Mouse (Mus musculus): Measurements from ENCODE around the gene Gm29797.

Gene Gm29797

GRCm38 (mm10) chr2:181671984-181672383 is 15.2 kb downstream of the Gm29797 start:
- DNase-seq (ENCODE audit: low spot score in 2 of 2), result no peak

- DNase-seq (ENCODE audit: low spot score in 2 of 2), result no peak
These were observed 16.7 kb downstream of the Gm29797 start for GRCm38 (mm10) chr2:181673501-181673900.

GRCm38 (mm10) chr2:181674934-181675333 is 18.1 kb downstream of the Gm29797 start:
- DNase-seq (ENCODE audit: low spot score in 2 of 2), result no peak

- peak; percentile 48 to 50 for DNase-seq (ENCODE audit: low spot score in 2 of 2)
These were observed 18.6 kb downstream of the Gm29797 start for GRCm38 (mm10) chr2:181675454-181675853.

GRCm38 (mm10) chr2:181676424-181676823 is 19.6 kb downstream of the Gm29797 start:
- no peak for DNase-seq (ENCODE audit: low spot score in 2 of 2)

- DNase-seq (ENCODE audit: low spot score in 2 of 2), result no peak
These were observed 20.4 kb downstream of the Gm29797 start for GRCm38 (mm10) chr2:181677096-181677754.

GRCm38 (mm10) chr2:181677755-181678098 is 20.9 kb downstream of the Gm29797 start:
- no peak for DNase-seq (ENCODE audit: low spot score in 2 of 2)

- DNase-seq (ENCODE audit: low spot score in 2 of 2), result peak; percentile 59 to 72
These were observed 21.9 kb downstream of the Gm29797 start for GRCm38 (mm10) chr2:181678780-181679179.

- peak; percentile 61 to 69 for DNase-seq (ENCODE audit: low spot score in 2 of 2)
These were observed 23.3 kb downstream of the Gm29797 start, which contains the start of gene Tcea2 for GRCm38 (mm10) chr2:181679951-181680715. Tcea2 (plus strand) TSS chr2:181680310.

GRCm38 (mm10) chr2:181680716-181681117 is 23.9 kb downstream of the Gm29797 start:
- DNase-seq (ENCODE audit: low spot score in 2 of 2), result no peak

GRCm38 (mm10) chr2:181681978-181682377 is 25.1 kb downstream of the Gm29797 start:
- DNase-seq (ENCODE audit: low spot score in 2 of 2), result no peak

- DNase-seq (ENCODE audit: low spot score in 2 of 2), result no peak
These were observed 26.5 kb downstream of the Gm29797 start for GRCm38 (mm10) chr2:181683381-181683780.

GRCm38 (mm10) chr2:181684713-181685112 is 27.9 kb downstream of the Gm29797 start:
- DNase-seq (ENCODE audit: low spot score in 2 of 2), result no peak

GRCm38 (mm10) chr2:181685686-181686085 is 28.9 kb downstream of the Gm29797 start:
- no peak for DNase-seq (ENCODE audit: low spot score in 2 of 2)

- no peak for DNase-seq (ENCODE audit: low spot score in 2 of 2)
These were observed 30.8 kb downstream of the Gm29797 start for GRCm38 (mm10) chr2:181687586-181687985.

- no peak for DNase-seq (ENCODE audit: low spot score in 2 of 2)
These were observed 32.8 kb downstream of the Gm29797 start for GRCm38 (mm10) chr2:181689466-181690160.

- no peak for DNase-seq (ENCODE audit: low spot score in 2 of 2)
These were observed 34.2 kb downstream of the Gm29797 start for GRCm38 (mm10) chr2:181691083-181691482.

- no peak for DNase-seq (ENCODE audit: low spot score in 2 of 2)
These were observed 34.7 kb downstream of the Gm29797 start for GRCm38 (mm10) chr2:181691571-181691970.

GRCm38 (mm10) chr2:181692304-181692703 is 35.5 kb downstream of the Gm29797 start:
- no peak for DNase-seq (ENCODE audit: low spot score in 2 of 2)

GRCm38 (mm10) chr2:181693339-181694280 is 36.8 kb downstream of the Gm29797 start, which contains the start of gene Rgs19:
Rgs19 (minus strand) TSS chr2:181693977.
- DNase-seq (ENCODE audit: low spot score in 2 of 2), result peak; percentile 66 to 81

- DNase-seq (ENCODE audit: low spot score in 2 of 2), result no peak
These were observed 37.7 kb downstream of the Gm29797 start for GRCm38 (mm10) chr2:181694581-181694980.
